Mouse (Mus musculus) midbrain, embryonic 15.5 days (tissue): ENCODE results near the gene Prss22. TPM values are rescaled to one million over a fixed set of nuclear protein-coding genes. Genes with fewer than 3 reads are reported as not detected.

Experiments
- ATAC-seq: fragments of 200-750 bp; cut with Nextera tagmentation; replicated peaks from 2 replicates; pipeline ENCODE4 v1.8.0; 2017; ENCODE audit warnings: moderate TSS enrichment
- H3K27ac ChIP-seq: fragments of 300-500 bp; sonication (generic); 2 replicates; pipeline ENCODE4 v1.5.1; 2015; ENCODE audit warnings: mild to moderate bottlenecking, inconsistent platforms
- H3K27me3 ChIP-seq: fragments of 300-500 bp; sonication (generic); replicated peaks from 2 replicates; pipeline ENCODE4 v1.6.1; 2015; ENCODE audit warnings: inconsistent platforms
- H3K36me3 ChIP-seq: fragments of 300-500 bp; sonication (generic); replicated peaks from 2 replicates; pipeline ENCODE4 v1.6.1; 2015; ENCODE audit warnings: inconsistent platforms
- H3K4me1 ChIP-seq: fragments of 300-500 bp; sonication (generic); 2 replicates; pipeline ENCODE4 v1.6.1; 2015; ENCODE audit warnings: inconsistent platforms
- H3K4me2 ChIP-seq: fragments of 300-500 bp; sonication (generic); 2 replicates; pipeline ENCODE4 v1.6.1; 2015; ENCODE audit warnings: inconsistent platforms, mild to moderate bottlenecking, moderate library complexity
- H3K4me3 ChIP-seq: fragments of 300-500 bp; sonication (generic); 2 replicates; pipeline ENCODE4 v1.5.1; 2015; ENCODE audit warnings: mild to moderate bottlenecking, inconsistent platforms
- H3K9ac ChIP-seq: fragments of 300-500 bp; sonication (generic); 2 replicates; pipeline ENCODE4 v1.6.1; 2015; ENCODE audit warnings: mild to moderate bottlenecking, inconsistent platforms
- H3K9me3 ChIP-seq: fragments of 300-500 bp; sonication (generic); 2 replicates; pipeline ENCODE4 v1.6.1; 2016; ENCODE audit warnings: inconsistent platforms
- WGBS: fragments of 180-500 bp; shearing (Covaris S2); methylation state at CpG from one replicate; pipeline ENCODE4 v1.1.7; 2015; ENCODE audit warnings: mixed read lengths; 5-methylcytosine and 5-hydroxymethylcytosine counted together
- polyA plus RNA-seq: library from polyadenylated mRNA; unstranded; fragments of >200 nt; fragmentation: Nextera tagmentation; extraction: Ambion mirVana; gene quantifications from 2 replicates; pipeline ENCODE4 v1.2.1, GENCODE M21; 2015

Gene Prss22
- not detected in 2 replicates for polyA plus RNA-seq

DNA sequence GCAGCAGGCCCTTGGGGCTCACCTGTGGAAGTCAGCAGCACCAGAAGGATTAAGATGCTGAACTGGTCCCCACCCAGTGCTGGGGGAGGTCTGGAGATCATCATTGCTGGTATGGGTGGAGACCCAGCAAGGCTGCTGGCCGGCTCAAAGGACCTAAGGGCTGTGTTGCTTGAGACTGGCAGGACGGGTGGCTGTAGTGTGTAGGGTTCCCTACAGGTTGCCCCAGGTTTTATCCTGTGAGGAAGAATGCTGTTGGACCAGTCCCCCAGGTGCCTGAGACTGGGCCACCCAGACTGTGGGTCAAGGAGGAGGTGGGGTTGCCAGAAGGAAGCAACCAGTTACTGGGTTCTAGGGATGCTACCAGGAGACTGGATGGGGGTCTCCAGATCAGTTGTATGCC, at the start of gene Prss22:
Gene Prss22 (minus strand): TSS at position 200 of the 400 bp plus-strand sequence.
- H3K4me1 ChIP-seq: peaks cover 11% of the 10 kb centered on the region
- H3K27me3 ChIP-seq: no peaks in the 10 kb centered on the region
- 79% methylated on average over 2 of the region's 2 CpGs for WGBS
- H3K36me3 ChIP-seq: no peaks in the 10 kb centered on the region
- H3K4me2 ChIP-seq: no peak within 1 kb of the TSS
- no peaks in the 10 kb centered on the region for H3K9me3 ChIP-seq
- no peak within 1 kb of the TSS for H3K27ac ChIP-seq
- no peak within 1 kb of the TSS for H3K4me3 ChIP-seq
- H3K9ac ChIP-seq: no peak within 1 kb of the TSS
- no peak for ATAC-seq

DNA sequence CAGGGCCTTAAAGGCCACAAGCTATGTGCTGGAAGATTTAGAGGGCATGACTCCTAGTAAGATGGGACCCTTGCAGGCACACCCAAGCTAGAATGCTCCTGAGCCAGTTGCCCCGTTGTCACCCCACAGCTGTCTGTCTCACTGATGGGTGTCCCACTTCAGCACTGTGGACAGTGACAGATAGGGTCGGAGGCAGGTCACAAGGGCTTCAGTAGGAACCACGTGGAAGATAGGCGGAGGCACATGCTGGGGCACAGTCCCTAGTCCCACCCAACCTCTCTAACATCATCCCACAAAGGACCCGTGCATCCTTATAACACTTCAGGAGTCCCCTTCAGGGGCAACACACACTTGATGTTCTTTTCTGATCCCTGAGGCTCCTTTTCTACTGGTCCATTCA, 48.1 kb upstream of the Prss22 start:
- no peak for ATAC-seq
- WGBS: 61% methylated on average over 5 of the region's 5 CpGs
- peaks cover 29% of the 10 kb centered on the region for H3K36me3 ChIP-seq

DNA sequence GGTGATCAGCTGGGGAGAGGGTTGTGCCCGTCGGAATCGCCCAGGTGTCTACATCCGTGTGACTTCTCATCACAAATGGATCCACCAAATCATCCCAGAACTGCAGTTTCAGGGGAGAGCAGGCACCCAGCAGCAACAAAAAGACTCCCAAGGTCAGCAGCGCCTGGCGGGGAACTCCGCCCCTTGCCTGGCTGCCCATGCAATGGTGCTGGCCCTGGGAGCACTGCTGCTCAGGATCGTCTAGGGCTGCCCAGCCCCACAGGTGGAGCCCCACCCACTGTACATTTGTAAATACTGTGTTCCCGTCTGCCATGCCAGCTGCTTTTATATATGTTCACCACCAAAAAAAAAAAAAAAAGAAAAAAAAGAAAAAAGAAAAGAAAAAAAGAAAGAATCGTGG, 47.7 kb upstream of the Prss22 start:
- H3K9me3 ChIP-seq: no peaks in the 10 kb centered on the region
- ATAC-seq: no peak
- no peaks in the 10 kb centered on the region for H3K27me3 ChIP-seq
- H3K4me3 ChIP-seq: no peak overlapping the region
- H3K27ac ChIP-seq: no peak overlapping the region
- no peak overlapping the region for H3K4me2 ChIP-seq
- peaks cover 25% of the 10 kb centered on the region for H3K36me3 ChIP-seq
- H3K4me1 ChIP-seq: no peaks in the 10 kb centered on the region
- no peak overlapping the region for H3K9ac ChIP-seq
- WGBS: 85% methylated on average over 10 of the region's 10 CpGs

More for the DNA sequence above, 48.1 kb upstream of the Prss22 start:
- Histone ChIP-seq H3K4me2 (no peak overlapping the region), H3K27me3 (no peaks in the 10 kb centered on the region), H3K9me3 (no peaks in the 10 kb centered on the region), H3K27ac (no peak overlapping the region), H3K4me1 (no peaks in the 10 kb centered on the region), H3K4me3 (no peak overlapping the region), H3K9ac (no peak overlapping the region)

DNA sequence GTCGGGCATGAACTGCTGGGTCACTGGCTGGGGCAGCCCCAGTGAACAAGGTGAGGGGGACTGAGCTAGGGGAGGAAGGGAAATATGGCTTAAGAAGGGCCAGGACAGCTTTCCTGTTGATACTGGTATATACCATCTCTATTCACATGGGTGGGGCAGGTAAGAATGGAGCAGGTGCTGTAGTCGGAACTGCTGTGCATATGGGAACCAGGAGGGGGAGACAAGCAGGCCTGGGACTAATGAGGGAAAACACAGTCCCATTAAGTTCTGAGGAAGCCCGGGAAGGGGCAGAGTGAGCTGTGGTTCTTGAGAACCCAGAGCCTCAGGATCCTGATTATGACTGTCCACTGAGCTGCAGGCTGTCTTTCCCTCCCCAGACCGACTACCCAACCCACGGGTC, 46.6 kb upstream of the Prss22 start:
- Histone ChIP-seq H3K4me3 (no peak overlapping the region), H3K27ac (no peak overlapping the region), H3K36me3 (peaks cover 20% of the 10 kb centered on the region; the same call in 1 of the 2 replicates), H3K27me3 (no peaks in the 10 kb centered on the region), H3K4me1 (no peaks in the 10 kb centered on the region), H3K9me3 (no peaks in the 10 kb centered on the region), H3K4me2 (no peak overlapping the region), H3K9ac (no peak overlapping the region)
- ATAC-seq: no peak
- 77% methylated on average over 5 of the region's 5 CpGs for WGBS

DNA sequence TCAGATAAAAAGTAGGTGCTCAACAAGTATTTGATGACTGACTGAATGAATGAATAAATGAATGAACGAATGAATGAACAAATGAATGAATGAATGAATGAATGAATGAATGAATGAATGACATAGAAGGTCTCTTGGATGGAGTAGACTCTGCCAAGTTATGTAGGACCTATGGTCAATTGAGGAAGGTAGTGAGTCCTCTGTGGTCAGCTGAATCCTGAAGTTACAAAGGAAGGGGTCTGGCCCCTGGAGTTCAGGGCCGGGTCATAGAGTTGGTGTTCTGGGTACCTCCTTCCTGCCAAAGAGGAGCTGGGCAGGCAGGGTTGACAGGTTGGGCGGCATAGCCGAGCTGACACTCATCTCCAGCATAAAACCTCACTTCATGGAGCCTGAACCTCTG, 39.9 kb upstream of the Prss22 start, which contains the start of gene Prss27:
Gene Prss27 (plus strand): TSS at position 301 of the 400 bp plus-strand sequence.
- 73% methylated on average over 4 of the region's 4 CpGs for WGBS

DNA sequence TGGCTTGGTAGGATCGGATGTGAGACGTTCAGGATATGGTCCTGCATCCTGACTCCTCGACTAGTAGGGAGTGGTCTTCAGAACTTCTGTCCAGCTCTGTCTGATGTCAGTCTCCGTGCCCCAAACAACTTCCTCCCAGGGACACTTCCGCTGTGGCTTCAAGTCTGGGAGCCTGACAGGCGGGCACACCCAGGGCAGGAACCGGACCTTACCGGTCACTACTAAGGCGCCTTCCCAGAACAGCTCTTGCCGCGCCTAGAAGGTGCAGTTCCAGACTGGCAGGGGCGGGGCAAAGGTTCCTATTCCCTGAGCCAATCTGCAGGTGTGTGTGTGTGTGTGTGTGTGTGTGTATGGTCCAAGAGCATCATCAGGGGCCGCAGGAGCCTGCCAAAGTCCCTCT, 39.5 kb upstream of the Prss22 start:
- ATAC-seq: no peak
- WGBS: 87% methylated on average over 13 of the region's 13 CpGs
- H3K4me1 ChIP-seq: no peaks in the 10 kb centered on the region
- no peaks in the 10 kb centered on the region for H3K36me3 ChIP-seq
- H3K9ac ChIP-seq: no peak overlapping the region
- no peak overlapping the region for H3K4me2 ChIP-seq
- H3K27me3 ChIP-seq: no peaks in the 10 kb centered on the region
- no peak overlapping the region for H3K4me3 ChIP-seq
- no peaks in the 10 kb centered on the region for H3K9me3 ChIP-seq
- no peak overlapping the region for H3K27ac ChIP-seq

More for the DNA sequence above, 39.9 kb upstream of the Prss22 start, which contains the start of gene Prss27:
- Histone ChIP-seq H3K27ac (no peak within 1 kb of the TSS), H3K4me2 (no peak within 1 kb of the TSS), H3K9ac (no peak within 1 kb of the TSS), H3K4me3 (no peak within 1 kb of the TSS), H3K36me3 (no peaks in the 10 kb centered on the region), H3K9me3 (no peaks in the 10 kb centered on the region), H3K27me3 (no peaks in the 10 kb centered on the region), H3K4me1 (no peaks in the 10 kb centered on the region)
- ATAC-seq: no peak

DNA sequence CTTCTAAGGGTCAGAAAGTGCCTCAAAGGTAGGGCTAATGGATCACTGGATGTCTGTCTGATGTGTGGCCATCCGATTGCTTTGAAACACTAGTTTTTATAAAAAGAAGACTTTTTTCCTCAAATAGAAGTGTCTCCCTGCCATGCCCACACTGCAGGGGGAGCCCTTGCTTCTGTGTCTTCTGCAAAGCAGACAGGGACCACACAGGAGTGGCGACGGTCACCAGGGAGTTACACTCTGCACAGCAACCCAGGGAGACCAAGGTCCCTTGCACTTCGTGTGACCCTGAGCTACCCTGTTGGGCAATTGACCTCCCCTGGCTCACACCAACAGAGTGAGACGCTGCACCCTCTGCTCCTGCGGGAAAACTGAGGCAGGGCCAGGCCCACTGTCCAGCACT, 39.1 kb upstream of the Prss22 start:
- no peaks in the 10 kb centered on the region for H3K9me3 ChIP-seq
- H3K36me3 ChIP-seq: no peaks in the 10 kb centered on the region
- H3K4me3 ChIP-seq: no peak overlapping the region
- no peaks in the 10 kb centered on the region for H3K27me3 ChIP-seq
- no peak overlapping the region for H3K27ac ChIP-seq
- H3K9ac ChIP-seq: no peak overlapping the region
- no peak overlapping the region for H3K4me2 ChIP-seq
- H3K4me1 ChIP-seq: no peaks in the 10 kb centered on the region
- WGBS: 76% methylated on average over 6 of the region's 6 CpGs
- no peak for ATAC-seq

DNA sequence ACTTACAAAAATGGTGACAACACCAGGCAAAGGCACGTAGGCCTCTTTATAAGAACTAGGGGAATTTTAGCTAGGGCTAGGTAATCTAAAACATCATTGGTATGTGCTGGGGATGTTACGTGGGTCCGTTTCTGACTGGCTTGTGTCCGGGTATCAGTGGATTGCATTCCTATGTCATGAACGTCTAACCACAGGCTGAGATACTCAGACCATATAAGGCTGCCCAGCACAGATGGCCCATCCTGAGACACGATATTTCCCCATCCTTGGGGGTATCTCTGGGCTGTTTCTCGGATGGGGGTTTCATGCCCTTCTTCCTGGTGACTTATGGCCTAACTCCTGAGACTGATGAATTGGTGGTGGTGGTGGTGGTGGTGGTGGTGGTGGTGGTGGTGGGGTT, 37.2 kb upstream of the Prss22 start:
- no peak overlapping the region for H3K27ac ChIP-seq
- 82% methylated on average over 7 of the region's 7 CpGs for WGBS
- H3K4me1 ChIP-seq: no peaks in the 10 kb centered on the region
- H3K4me2 ChIP-seq: no peak overlapping the region
- no peak for ATAC-seq
- H3K36me3 ChIP-seq: no peaks in the 10 kb centered on the region
- no peak overlapping the region for H3K9ac ChIP-seq
- no peak overlapping the region for H3K4me3 ChIP-seq
- no peaks in the 10 kb centered on the region for H3K27me3 ChIP-seq
- no peaks in the 10 kb centered on the region for H3K9me3 ChIP-seq

DNA sequence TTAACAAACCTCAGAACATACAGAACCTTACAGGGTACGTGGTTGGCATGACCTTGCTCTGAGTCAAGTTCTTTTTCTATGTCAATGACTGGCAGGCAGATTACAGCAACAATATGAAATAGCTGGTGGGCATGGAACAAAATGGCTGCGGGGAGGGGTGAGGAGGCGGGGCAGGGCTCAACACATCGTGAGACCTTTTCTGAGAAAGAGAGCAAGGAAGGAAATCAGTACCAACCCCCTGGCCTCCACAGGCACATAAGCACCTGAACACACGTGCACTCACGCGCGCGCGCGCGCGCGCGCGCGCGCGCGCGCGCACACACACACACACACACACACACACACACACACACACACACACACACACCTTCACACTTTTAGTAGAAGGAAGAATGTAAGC, 32.7 kb upstream of the Prss22 start:
- Histone ChIP-seq H3K4me2 (no peak overlapping the region), H3K27me3 (no peaks in the 10 kb centered on the region), H3K9me3 (no peaks in the 10 kb centered on the region), H3K27ac (no peak overlapping the region), H3K4me3 (no peak overlapping the region), H3K36me3 (no peaks in the 10 kb centered on the region), H3K9ac (no peak overlapping the region), H3K4me1 (no peaks in the 10 kb centered on the region)
- WGBS: 84% methylated on average over 22 of the region's 22 CpGs
- ATAC-seq: no peak

DNA sequence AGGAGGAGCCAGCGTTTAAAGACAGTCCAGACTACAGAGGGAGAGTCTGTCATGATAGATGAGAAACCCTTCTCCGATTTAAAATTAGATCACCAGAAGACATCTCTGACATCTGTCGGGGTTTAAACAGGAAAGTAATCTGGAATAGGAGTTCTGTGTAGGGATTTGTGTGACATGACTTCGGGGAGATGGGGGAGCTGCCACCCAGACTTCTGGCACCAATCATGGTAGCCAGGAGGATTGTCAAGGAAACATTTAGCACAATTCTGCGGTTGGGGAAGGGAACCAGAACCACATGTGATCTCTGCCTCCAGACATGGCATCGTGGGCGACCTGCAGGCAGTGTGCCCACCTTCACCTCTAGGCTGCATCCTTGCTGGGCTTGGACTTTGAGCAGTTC, 31.6 kb upstream of the Prss22 start:
- Histone ChIP-seq H3K4me1 (no peaks in the 10 kb centered on the region), H3K36me3 (no peaks in the 10 kb centered on the region), H3K27ac (no peak overlapping the region), H3K9me3 (no peaks in the 10 kb centered on the region), H3K4me2 (no peak overlapping the region), H3K9ac (no peak overlapping the region), H3K4me3 (no peak overlapping the region), H3K27me3 (no peaks in the 10 kb centered on the region)
- 85% methylated on average over 7 of the region's 7 CpGs for WGBS
- ATAC-seq: no peak

DNA sequence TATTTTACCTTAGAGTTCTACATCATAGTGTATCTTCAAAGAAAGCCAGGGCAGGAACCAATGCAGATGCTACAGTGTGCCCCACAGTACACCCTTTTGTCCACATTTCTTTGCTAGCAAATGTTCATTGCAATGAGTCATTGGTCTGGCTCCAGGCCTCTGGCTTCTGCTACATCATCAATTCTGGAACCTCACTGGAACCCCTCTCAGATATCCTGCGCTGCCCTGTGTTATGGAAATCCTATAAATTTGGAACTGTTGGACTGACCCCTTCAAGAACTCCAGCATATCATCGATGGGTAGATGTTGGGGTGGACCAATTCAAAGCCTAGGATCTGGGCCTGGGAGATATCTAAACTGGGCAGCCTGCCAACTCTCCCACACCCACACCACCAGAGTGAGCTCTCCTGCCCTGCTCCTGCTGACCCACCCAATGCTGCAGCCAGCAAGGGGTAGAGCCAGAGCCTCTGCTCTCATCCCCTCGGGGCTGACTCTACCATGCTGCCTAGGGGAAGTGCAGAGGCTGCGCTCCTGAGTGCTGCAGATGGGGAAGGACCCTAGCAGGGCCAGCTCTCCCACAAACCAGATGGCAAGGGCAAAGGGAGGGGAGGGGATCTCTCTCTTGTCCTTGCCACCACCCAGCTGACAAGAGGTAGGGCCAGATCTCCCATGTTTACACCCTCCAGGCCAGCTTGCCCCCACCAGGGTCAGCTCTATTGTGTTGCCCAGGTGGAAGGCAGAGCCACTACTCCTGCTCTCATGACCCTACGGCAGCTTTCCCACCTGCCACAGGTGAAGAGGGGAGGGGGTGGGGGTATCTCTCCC, 23.7 kb upstream of the Prss22 start:
- no peak overlapping the region for H3K27ac ChIP-seq
- no peaks in the 10 kb centered on the region for H3K36me3 ChIP-seq
- no peak overlapping the region for H3K4me3 ChIP-seq
- H3K4me1 ChIP-seq: no peaks in the 10 kb centered on the region
- ATAC-seq: no peak
- no peaks in the 10 kb centered on the region for H3K9me3 ChIP-seq
- no peaks in the 10 kb centered on the region for H3K27me3 ChIP-seq
- WGBS: 78% methylated on average over 5 of the region's 5 CpGs
- no peak overlapping the region for H3K4me2 ChIP-seq
- no peak overlapping the region for H3K9ac ChIP-seq

DNA sequence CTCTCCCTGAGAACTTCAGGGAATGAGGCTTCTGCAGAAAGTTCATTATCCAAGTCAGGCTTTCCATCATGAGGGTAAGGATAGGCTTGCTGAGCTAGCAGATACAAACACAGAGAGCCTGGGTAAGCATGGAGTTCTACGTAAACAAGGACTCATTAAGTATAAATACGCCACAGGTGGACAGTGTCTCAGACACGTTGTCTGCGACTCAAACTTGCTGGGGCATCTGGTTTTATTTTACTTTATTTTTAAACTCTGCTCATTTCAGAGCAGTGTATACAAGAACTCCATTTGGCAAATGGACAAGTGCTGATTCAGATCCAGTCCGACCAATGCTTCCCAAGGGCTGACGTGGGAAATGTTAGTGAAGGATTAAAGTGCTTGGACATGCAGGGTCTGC, 22.8 kb upstream of the Prss22 start:
- WGBS: 87% methylated on average over 6 of the region's 6 CpGs
- no peak for ATAC-seq
- no peaks in the 10 kb centered on the region for H3K9me3 ChIP-seq

DNA sequence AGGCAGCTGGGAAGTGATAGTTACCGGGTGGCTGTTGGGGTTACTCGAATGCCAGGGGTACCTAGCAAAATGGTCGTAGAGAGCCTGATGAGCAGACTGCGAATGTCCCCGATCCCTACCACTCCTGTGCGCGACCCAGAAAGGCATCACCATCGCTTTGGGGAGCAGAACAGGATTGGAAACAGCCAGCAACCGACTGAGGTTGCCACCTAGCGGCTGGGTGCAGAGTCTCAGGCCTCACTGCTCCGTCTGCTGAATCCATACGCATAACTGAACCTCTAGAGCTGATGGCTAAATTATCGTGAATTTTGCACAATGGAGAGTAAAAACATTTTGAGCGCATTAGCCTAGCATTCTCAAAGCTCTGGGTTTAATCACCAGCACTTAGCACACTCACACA, 17.8 kb upstream of the Prss22 start:
- no peak overlapping the region for H3K27ac ChIP-seq
- H3K4me3 ChIP-seq: no peak overlapping the region
- no peak overlapping the region for H3K9ac ChIP-seq
- H3K4me1 ChIP-seq: no peaks in the 10 kb centered on the region
- no peaks in the 10 kb centered on the region for H3K36me3 ChIP-seq
- H3K9me3 ChIP-seq: no peaks in the 10 kb centered on the region
- no peak overlapping the region for H3K4me2 ChIP-seq
- no peaks in the 10 kb centered on the region for H3K27me3 ChIP-seq
- no peak for ATAC-seq
- 23% methylated on average over 14 of the region's 14 CpGs for WGBS

More for the DNA sequence above, 22.8 kb upstream of the Prss22 start:
- Histone ChIP-seq H3K27me3 (no peaks in the 10 kb centered on the region), H3K9ac (no peak overlapping the region), H3K4me2 (no peak overlapping the region), H3K27ac (no peak overlapping the region), H3K36me3 (no peaks in the 10 kb centered on the region), H3K4me1 (no peaks in the 10 kb centered on the region), H3K4me3 (no peak overlapping the region)
